In the genomic region with DNA sequence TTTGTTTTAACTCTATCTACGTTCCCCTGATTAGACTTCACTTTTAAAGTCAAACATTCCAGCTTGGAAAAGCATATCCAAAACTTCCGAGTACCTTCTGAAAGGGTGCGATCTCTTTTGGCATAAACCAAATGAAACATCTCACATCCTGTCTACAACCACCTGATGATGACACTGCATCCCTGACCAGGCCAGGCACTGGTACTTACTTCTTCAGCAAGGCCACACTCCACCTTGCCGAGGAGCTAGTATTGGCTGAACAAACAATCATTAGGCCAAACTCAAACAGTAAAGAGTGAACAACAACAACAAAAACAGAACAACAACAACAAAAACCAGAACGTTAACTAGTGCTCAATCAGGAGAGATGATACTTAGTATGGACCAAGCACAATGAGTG, we compare ENCODE assay signal across 10 mouse cellular contexts. TPM values are rescaled to one million over a fixed set of nuclear protein-coding genes. Genes with fewer than 3 reads are reported as not detected.
DNase-seq lines count a peak whose midpoint lies in the region; ATAC-seq and TF ChIP-seq lines count a peak whose summit lies in the region.
"Had no signal": no experiment of that assay in that cellular context is flagged by ENCODE, and none has a peak within 500 bp of the region (broad histone marks: within the 10 kb centered on the region; RNA-seq: fewer than 3 reads in every experiment).

No protein-coding gene starts in this region.

- 56% methylated on average over 5 of the region's 5 CpGs for WGBS in heart, postnatal 0 days
- WGBS in embryonic facial prominence, embryonic 10.5 days: 63% methylated on average over 5 of the region's 5 CpGs
- WGBS in hindbrain, embryonic 16.5 days: 68% methylated on average over 5 of the region's 5 CpGs
- 75% methylated on average over 5 of the region's 5 CpGs for WGBS in midbrain, embryonic 13.5 days

- ATAC-seq in heart, postnatal 0 days (ENCODE audit: insufficient read depth, low read depth): no peak
- ATAC-seq in hindbrain, embryonic 16.5 days: no peak
- ATAC-seq in midbrain, embryonic 13.5 days: no peak
- no peak for ATAC-seq in activated CD4-positive, CD25-positive, alpha-beta regulatory T cell, adult 4 months
- ATAC-seq: inflammation-experienced regulatory T-cells, adult 6 months had no signal

- H3K4me2 ChIP-seq in heart, postnatal 0 days (ENCODE audit: low read depth, low read length): peak overlapping the region; percentile 70; the same call in 1 of the 2 replicates
- peak overlapping the region; percentile 79 for H3K4me2 ChIP-seq in hindbrain, embryonic 16.5 days (ENCODE audit: low read length)
- peak overlapping the region; percentile 89 for H3K4me2 ChIP-seq in midbrain, embryonic 13.5 days (replicated peaks)

- H3K27ac ChIP-seq in heart, postnatal 0 days (ENCODE audit: low read depth): no peak overlapping the region
- peak overlapping the region; percentile 95 for H3K27ac ChIP-seq in embryonic facial prominence, embryonic 10.5 days (replicated peaks)
- no peak overlapping the region for H3K27ac ChIP-seq in hindbrain, embryonic 16.5 days (ENCODE audit: low read depth, low read length)
- H3K27ac ChIP-seq in midbrain, embryonic 13.5 days: no peak overlapping the region

- no peak overlapping the region for H3K9ac ChIP-seq in heart, postnatal 0 days (replicated peaks; ENCODE audit: low read depth, low read length)
- H3K9ac ChIP-seq in hindbrain, embryonic 16.5 days (ENCODE audit: low read depth, low read length): peak overlapping the region; percentile 88; the same call in 1 of the 2 replicates
- peak overlapping the region; percentile 95 for H3K9ac ChIP-seq in midbrain, embryonic 13.5 days (replicated peaks)

- no peaks in the 10 kb centered on the region for H3K27me3 ChIP-seq in heart, postnatal 0 days (ENCODE audit: control insufficient read depth, insufficient read depth, low read length)
- H3K27me3 ChIP-seq in embryonic facial prominence, embryonic 10.5 days (replicated peaks; ENCODE audit: low read depth, poor library complexity, severe bottlenecking): no peaks in the 10 kb centered on the region
- no peaks in the 10 kb centered on the region for H3K27me3 ChIP-seq in hindbrain, embryonic 16.5 days (replicated peaks; ENCODE audit: control insufficient read depth, insufficient read depth, low read length)
- no peaks in the 10 kb centered on the region for H3K27me3 ChIP-seq in midbrain, embryonic 13.5 days

- H3K9me3 ChIP-seq in heart, postnatal 0 days (replicated peaks; ENCODE audit: control insufficient read depth, low read length): no peaks in the 10 kb centered on the region
- no peaks in the 10 kb centered on the region for H3K9me3 ChIP-seq in embryonic facial prominence, embryonic 10.5 days
- no peaks in the 10 kb centered on the region for H3K9me3 ChIP-seq in hindbrain, embryonic 16.5 days (ENCODE audit: control insufficient read depth, low read length)
- no peaks in the 10 kb centered on the region for H3K9me3 ChIP-seq in midbrain, embryonic 13.5 days

- no peak for TF ChIP-seq CTCF in heart, postnatal 0 days (IDR thresholded peaks at IDR 0.05; ENCODE audit: low read depth)

- no peak overlapping the region for H3K4me3 ChIP-seq in heart, postnatal 0 days (ENCODE audit: low read depth, low read length)
- H3K4me3 ChIP-seq in embryonic facial prominence, embryonic 10.5 days: peak overlapping the region; percentile 85
- peak overlapping the region; percentile 93 for H3K4me3 ChIP-seq in hindbrain, embryonic 16.5 days (ENCODE audit: low read length)
- H3K4me3 ChIP-seq in midbrain, embryonic 13.5 days (replicated peaks): peak overlapping the region; percentile 90

- intact Hi-C loops in heart, postnatal 14 days (cut with DNase I): loop anchor here (2.0 kb wide), 1 partner anchor 15 kb away; no protein-coding TSS in a partner anchor

- no peak for TF ChIP-seq EP300 in heart, postnatal 0 days (IDR thresholded peaks at IDR 0.05; ENCODE audit: low read depth)

- H3K4me1 ChIP-seq in heart, postnatal 0 days (ENCODE audit: control insufficient read depth, insufficient read depth): peaks cover 21% of the 10 kb centered on the region
- H3K4me1 ChIP-seq in embryonic facial prominence, embryonic 10.5 days: peaks cover 36% of the 10 kb centered on the region
- peaks cover 28% of the 10 kb centered on the region for H3K4me1 ChIP-seq in hindbrain, embryonic 16.5 days (ENCODE audit: control insufficient read depth, insufficient read depth, low read depth, low read length)
- peaks cover 46% of the 10 kb centered on the region for H3K4me1 ChIP-seq in midbrain, embryonic 13.5 days (replicated peaks)

- H3K36me3 ChIP-seq in heart, postnatal 0 days (replicated peaks; ENCODE audit: control insufficient read depth, insufficient read depth, low read length): peaks cover 7% of the 10 kb centered on the region
- peaks cover 42% of the 10 kb centered on the region for H3K36me3 ChIP-seq in embryonic facial prominence, embryonic 10.5 days (replicated peaks)
- H3K36me3 ChIP-seq in hindbrain, embryonic 16.5 days (ENCODE audit: control insufficient read depth, insufficient read depth, low read length): peaks cover 6% of the 10 kb centered on the region
- peaks cover 18% of the 10 kb centered on the region for H3K36me3 ChIP-seq in midbrain, embryonic 13.5 days

- DNase-seq in heart, postnatal 0 days (ENCODE audit: low spot score): no peak
- no peak for DNase-seq in heart, postnatal 14 days
- DNase-seq in embryonic facial prominence, embryonic 10.5 days (ENCODE audit: low spot score): no peak
- DNase-seq in adrenal gland, adult 2 months: no peak
- no peak for DNase-seq in right cerebral cortex, postnatal 4 days
- DNase-seq: cerebellum, adult 9-10 months had no signal

RNA-seq across cellular contexts. Expression of gene Pdia4, which starts 1.9 kb away (rescaled TPM):
- 36.0 and 45.1 TPM in 2 replicates for total RNA-seq in heart, postnatal 0 days (2014; rRNA removed; ENCODE audit: low replicate concordance)
- polyA plus RNA-seq in heart, postnatal 0 days (2015; fragmentation: Nextera tagmentation; extraction: Ambion mirVana): 51.4 and 66.0 TPM in 2 replicates
- 10 to 100 TPM; 36.5 to 45.0 TPM for total RNA-seq in heart, postnatal 14 days (2021)
- 323 and 333 TPM in 2 replicates for polyA plus RNA-seq in embryonic facial prominence, embryonic 10.5 days (2016; fragmentation: Nextera tagmentation; extraction: Ambion mirVana)
- 142 and 168 TPM in 2 replicates for polyA plus RNA-seq in hindbrain, embryonic 16.5 days (2015; fragmentation: Nextera tagmentation; extraction: Ambion mirVana)
- 171 and 175 TPM in 2 replicates for polyA plus RNA-seq in midbrain, embryonic 13.5 days (2015; fragmentation: Nextera tagmentation; extraction: Ambion mirVana)
- total RNA-seq in adrenal gland, adult 2 months (2021): 100 to 1,000 TPM in 1 of 2 experiments, 10 to 100 TPM in 1; 93.2 to 114 TPM
- polyA plus RNA-seq in adrenal gland, adult 2 months (2012; rRNA removed): 7.9 and 8.7 TPM in 2 replicates
- polyA plus RNA-seq in activated CD4-positive, CD25-positive, alpha-beta regulatory T cell, adult 4 months (2017; shearing (Covaris generic)): 100 to 1,000 TPM; 160 to 172 TPM

RNA-seq across cellular contexts. Expression of gene Zfp786, which starts 19.3 kb away (rescaled TPM):
- total RNA-seq in heart, postnatal 0 days (2014; rRNA removed; ENCODE audit: low replicate concordance): 0.69 TPM in 1 of 2 replicates, not detected in the other
- polyA plus RNA-seq in heart, postnatal 0 days (2015; fragmentation: Nextera tagmentation; extraction: Ambion mirVana): 0.70 and 0.85 TPM in 2 replicates
- total RNA-seq in heart, postnatal 14 days (2021): under 1 TPM; 0.46 to 0.53 TPM
- 7.6 and 8.0 TPM in 2 replicates for polyA plus RNA-seq in embryonic facial prominence, embryonic 10.5 days (2016; fragmentation: Nextera tagmentation; extraction: Ambion mirVana)
- polyA plus RNA-seq in hindbrain, embryonic 16.5 days (2015; fragmentation: Nextera tagmentation; extraction: Ambion mirVana): 13.9 and 15.7 TPM in 2 replicates
- polyA plus RNA-seq in midbrain, embryonic 13.5 days (2015; fragmentation: Nextera tagmentation; extraction: Ambion mirVana): 18.3 and 18.8 TPM in 2 replicates
- under 1 TPM; 0.78 to 0.93 TPM for total RNA-seq in adrenal gland, adult 2 months (2021)
- 0.30 and 0.37 TPM in 2 replicates for polyA plus RNA-seq in adrenal gland, adult 2 months (2012; rRNA removed)
- polyA plus RNA-seq in activated CD4-positive, CD25-positive, alpha-beta regulatory T cell, adult 4 months (2017; shearing (Covaris generic)): not detected

RNA-seq across cellular contexts. Expression of gene Zfp398, which starts 24.1 kb away (rescaled TPM):
- 6.7 and 9.1 TPM in 2 replicates for total RNA-seq in heart, postnatal 0 days (2014; rRNA removed; ENCODE audit: low replicate concordance)
- polyA plus RNA-seq in heart, postnatal 0 days (2015; fragmentation: Nextera tagmentation; extraction: Ambion mirVana): 2.9 and 3.0 TPM in 2 replicates
- total RNA-seq in heart, postnatal 14 days (2021): 1 to 10 TPM; 6.7 to 7.0 TPM
- polyA plus RNA-seq in embryonic facial prominence, embryonic 10.5 days (2016; fragmentation: Nextera tagmentation; extraction: Ambion mirVana): 8.6 TPM in 2 replicates
- polyA plus RNA-seq in hindbrain, embryonic 16.5 days (2015; fragmentation: Nextera tagmentation; extraction: Ambion mirVana): 16.5 and 16.8 TPM in 2 replicates
- 17.9 and 19.0 TPM in 2 replicates for polyA plus RNA-seq in midbrain, embryonic 13.5 days (2015; fragmentation: Nextera tagmentation; extraction: Ambion mirVana)
- 10 to 100 TPM; 10.5 to 12.1 TPM for total RNA-seq in adrenal gland, adult 2 months (2021)
- polyA plus RNA-seq in adrenal gland, adult 2 months (2012; rRNA removed): 11.7 and 13.4 TPM in 2 replicates
- polyA plus RNA-seq in activated CD4-positive, CD25-positive, alpha-beta regulatory T cell, adult 4 months (2017; shearing (Covaris generic)): 10 to 100 TPM; 10.2 to 11.4 TPM
